Mouse (Mus musculus): ENCODE measurements around the gene Blvra. TPM values are rescaled to one million over a fixed set of nuclear protein-coding genes. Genes with fewer than 3 reads are reported as not detected.
"Not testable (repeated sequence)": the region's sequence is repeated elsewhere in the genome, so short reads cannot be mapped to it uniquely, and the experiment has no call there.

The Blvra gene
- total RNA-seq, 2 experiments from 2014 or later: 28.3 to 29.1 TPM

GRCm38 (mm10) chr2:127135255-127135654 is 64.8 kb downstream of the Blvra start:
- DNase-seq (ENCODE audit: low spot score in 2 of 2): not testable (repeated sequence)

GRCm38 (mm10) chr2:127136979-127137378 is 66.5 kb downstream of the Blvra start:
- DNase-seq (ENCODE audit: low spot score in 2 of 2): no peak

GRCm38 (mm10) chr2:127137838-127138420 is 67.5 kb downstream of the Blvra start:
- DNase-seq (ENCODE audit: low spot score in 2 of 2): no peak

- DNase-seq (ENCODE audit: low spot score in 2 of 2): no peak
Measured at GRCm38 (mm10) chr2:127138449-127138848, 68.0 kb downstream of the Blvra start.

- no peak for DNase-seq (ENCODE audit: low spot score in 2 of 2)
Measured at GRCm38 (mm10) chr2:127139094-127139493, 68.6 kb downstream of the Blvra start.

- DNase-seq (ENCODE audit: low spot score in 2 of 2): no peak
Measured at GRCm38 (mm10) chr2:127139605-127140004, 69.1 kb downstream of the Blvra start.

- DNase-seq (ENCODE audit: low spot score in 2 of 2): no peak
Measured at GRCm38 (mm10) chr2:127140011-127140410, 69.5 kb downstream of the Blvra start.

- no peak for DNase-seq (ENCODE audit: low spot score in 2 of 2)
Measured at GRCm38 (mm10) chr2:127142031-127142430, 71.6 kb downstream of the Blvra start.

- no peak for DNase-seq (ENCODE audit: low spot score in 2 of 2)
Measured at GRCm38 (mm10) chr2:127142577-127143157, 72.2 kb downstream of the Blvra start.

- peak; percentile 18 to 33 for DNase-seq (ENCODE audit: low spot score in 2 of 2)
Measured at GRCm38 (mm10) chr2:127143158-127144063, 72.9 kb downstream of the Blvra start, which contains the start of gene Itpripl1. TSS of gene Itpripl1 (minus strand) at chr2:127143442.

GRCm38 (mm10) chr2:127145699-127146098 is 75.2 kb downstream of the Blvra start:
- no peak for DNase-seq (ENCODE audit: low spot score in 2 of 2)

Small RNA genes within 50 kb of the gene (microRNA-seq; reads per million reads assigned to microRNA genes)
- gene Gm24081: 0 reads per million in 2 experiments

Other genes with a start within 250 kb of the Blvra start
- gene Trpm7, start 194.4 kb upstream of the Blvra start, total RNA-seq (2021): 10 to 100 TPM; 33.9 to 35.4 TPM
- 10 to 100 TPM; 27.4 to 30.1 TPM for gene Sppl2a, start 137.4 kb upstream of the Blvra start, total RNA-seq (2021)
- 10 to 100 TPM; 11.3 to 11.4 TPM for gene Ap4e1, start 61.9 kb upstream of the Blvra start, total RNA-seq (2021)
- 1 to 10 TPM in 1 of 2 experiments, under 1 TPM in 1; 0.91 to 1.0 TPM for gene Ncaph, start 63.3 kb downstream of the Blvra start, total RNA-seq (2021)
- 1 to 10 TPM; 2.1 to 3.4 TPM for gene Itpripl1, start 72.8 kb downstream of the Blvra start, total RNA-seq (2021)
- under 1 TPM; 0.49 to 0.53 TPM for gene 1810024B03Rik, start 137.6 kb downstream of the Blvra start, total RNA-seq (2021)
- gene Snrnp200, start 137.7 kb downstream of the Blvra start, total RNA-seq (2021): 10 to 100 TPM; 88.7 to 89.3 TPM
- 10 to 100 TPM; 80.7 to 84.2 TPM for gene Ciao1, start 177.2 kb downstream of the Blvra start, total RNA-seq (2021)
- 10 to 100 TPM; 78.9 to 88.5 TPM for gene Tmem127, start 177.2 kb downstream of the Blvra start, total RNA-seq (2021)
- 100 to 1,000 TPM; 100 to 104 TPM for gene Stard7, start 199.6 kb downstream of the Blvra start, total RNA-seq (2021)

Measured in left cerebral cortex, adult 18-20 months (tissue).